Mouse (Mus musculus) forebrain, embryonic 14.5 days (tissue): ENCODE measurements around the gene Cep19. TPM values are rescaled to one million over a fixed set of nuclear protein-coding genes. Genes with fewer than 3 reads are reported as not detected.
"Not testable (repeated sequence)": the region's sequence is repeated elsewhere in the genome, so short reads cannot be mapped to it uniquely, and the experiment has no call there.

Experiments used
- ATAC-seq: fragments of 200-750 bp; cut with Nextera tagmentation; 2 replicates; pipeline ENCODE4 v1.8.0; 2017; ENCODE audit warnings: mild to moderate bottlenecking, moderate library complexity
- DNase-seq: peaks from one replicate; pipeline ENCODE4 v3.0.0-alpha.2; 2015; ENCODE audit warnings: low spot score
- H3K27ac ChIP-seq: fragments of 300-500 bp; sonication (generic); 2 replicates; pipeline ENCODE4 v1.5.1; 2014; ENCODE audit warnings: low read depth, mild to moderate bottlenecking, control low read depth, low read length, moderate library complexity
- H3K27me3 ChIP-seq: fragments of 300-500 bp; sonication (generic); replicated peaks from 2 replicates; pipeline ENCODE4 v1.6.1; 2014; ENCODE audit warnings: low read length, control low read depth, mixed read lengths; ENCODE audit not compliant: control insufficient read depth, insufficient read depth
- H3K36me3 ChIP-seq: fragments of 300-500 bp; sonication (generic); 2 replicates; pipeline ENCODE4 v1.6.1; 2014; ENCODE audit warnings: low read length, control low read depth; ENCODE audit not compliant: control insufficient read depth, insufficient read depth
- H3K4me1 ChIP-seq: fragments of 300-500 bp; sonication (generic); 2 replicates; pipeline ENCODE4 v1.6.1; 2014; ENCODE audit warnings: antibody characterized with exemption, low read length, control low read depth; ENCODE audit not compliant: control insufficient read depth, insufficient read depth
- H3K4me2 ChIP-seq: fragments of 300-500 bp; sonication (generic); 2 replicates; pipeline ENCODE4 v1.6.1; 2014; ENCODE audit warnings: mild to moderate bottlenecking, control low read depth, low read length
- H3K4me3 ChIP-seq: fragments of 300-500 bp; sonication (generic); 2 replicates; pipeline ENCODE4 v1.5.1; 2014; ENCODE audit warnings: low read depth, low read length, control low read depth
- H3K9ac ChIP-seq: fragments of 300-500 bp; sonication (generic); 2 replicates; pipeline ENCODE4 v1.6.1; 2014; ENCODE audit warnings: mild to moderate bottlenecking, low read length, control low read depth, moderate library complexity
- H3K9me3 ChIP-seq: fragments of 300-500 bp; sonication (generic); replicated peaks from 2 replicates; pipeline ENCODE4 v1.6.1; 2016; ENCODE audit warnings: low read length, control low read depth, mixed read lengths; ENCODE audit not compliant: control insufficient read depth
- WGBS: fragments of 180-500 bp; shearing (Covaris S2); extraction: QIAGEN DNeasy Blood & Tissue Kit; methylation state at CpG from one replicate; pipeline ENCODE4 v1.1.7; 2014; 5-methylcytosine and 5-hydroxymethylcytosine counted together
- polyA plus RNA-seq: library from polyadenylated mRNA; unstranded; fragments of >200 nt; fragmentation: Nextera tagmentation; extraction: Ambion mirVana; gene quantifications from 2 replicates; pipeline ENCODE4 v1.2.1, GENCODE M21; 2014

Gene Cep19
- polyA plus RNA-seq, 1 experiment from 2014 or later = 49.8 TPM

- peaks cover 14% of the 10 kb centered on the region; the same call in 1 of the 2 replicates for H3K4me1 ChIP-seq
- H3K27me3 ChIP-seq = no peaks in the 10 kb centered on the region
- H3K9me3 ChIP-seq = no peaks in the 10 kb centered on the region
- DNase-seq = no peak
- no peak overlapping the region for H3K9ac ChIP-seq
- H3K36me3 ChIP-seq = no peaks in the 10 kb centered on the region
- ATAC-seq = no peak
- WGBS = 52% methylated on average over 1 of the region's 1 CpGs
- H3K27ac ChIP-seq = no peak overlapping the region
- no peak overlapping the region for H3K4me3 ChIP-seq
- no peak overlapping the region for H3K4me2 ChIP-seq
Measured at GRCm38 (mm10) chr16:32075762-32076161, 23.8 kb upstream of the Cep19 start.

- no peak for DNase-seq
- no peak overlapping the region for H3K4me2 ChIP-seq
Measured at GRCm38 (mm10) chr16:32076406-32076805, 23.2 kb upstream of the Cep19 start.

GRCm38 (mm10) chr16:32077648-32078407 lies 21.8 kb upstream of the Cep19 start:
- DNase-seq = no peak
- peak overlapping the region; percentile 95 for H3K9ac ChIP-seq
- no peak for ATAC-seq
- peaks cover 14% of the 10 kb centered on the region; the same call in 1 of the 2 replicates for H3K4me1 ChIP-seq
- no peak overlapping the region for H3K27ac ChIP-seq
- peak overlapping the region; percentile 96 for H3K4me3 ChIP-seq
- H3K9me3 ChIP-seq = no peaks in the 10 kb centered on the region
- H3K36me3 ChIP-seq = peaks cover 7% of the 10 kb centered on the region; the same call in 1 of the 2 replicates
- H3K27me3 ChIP-seq = no peaks in the 10 kb centered on the region
- WGBS = 6% methylated on average over 13 of the region's 13 CpGs
- H3K4me2 ChIP-seq = peak overlapping the region; percentile 77

More at GRCm38 (mm10) chr16:32076406-32076805, 23.2 kb upstream of the Cep19 start:
- Histone ChIP-seq H3K4me3 (no peak overlapping the region), H3K27me3 (no peaks in the 10 kb centered on the region), H3K27ac (no peak overlapping the region), H3K9me3 (no peaks in the 10 kb centered on the region), H3K4me1 (peaks cover 14% of the 10 kb centered on the region; the same call in 1 of the 2 replicates), H3K9ac (no peak overlapping the region), H3K36me3 (no peaks in the 10 kb centered on the region)
- WGBS = 62% methylated on average over 3 of the region's 3 CpGs
- no peak for ATAC-seq

- peaks cover 9% of the 10 kb centered on the region for H3K36me3 ChIP-seq
- ATAC-seq (no peak), DNase-seq (peak; percentile 46)
- H3K4me1 ChIP-seq = peaks cover 14% of the 10 kb centered on the region; the same call in 1 of the 2 replicates
- WGBS = 0% methylated on average over 30 of the region's 30 CpGs
- no peaks in the 10 kb centered on the region for H3K9me3 ChIP-seq
- H3K4me2 ChIP-seq = peak overlapping the region; percentile 77
- no peaks in the 10 kb centered on the region for H3K27me3 ChIP-seq
- peak overlapping the region; percentile 96 for H3K4me3 ChIP-seq
- H3K9ac ChIP-seq = peak overlapping the region; percentile 95
- peak overlapping the region; percentile 94 for H3K27ac ChIP-seq
Measured at GRCm38 (mm10) chr16:32078408-32078990, 21.1 kb upstream of the Cep19 start.

GRCm38 (mm10) chr16:32078991-32079511 lies 20.5 kb upstream of the Cep19 start, which contains the start of gene Pak2:
Gene Pak2, minus strand, starts transcription at chr16:32079342.
- ATAC-seq (peak; percentile 98), DNase-seq (peak; percentile 92)
- Histone ChIP-seq H3K27me3 (no peaks in the 10 kb centered on the region), H3K9ac (peak within 1 kb of the TSS; percentile 95), H3K4me2 (peak within 1 kb of the TSS; percentile 77), H3K9me3 (no peaks in the 10 kb centered on the region), H3K4me3 (peak within 1 kb of the TSS; percentile 96), H3K36me3 (peaks cover 12% of the 10 kb centered on the region), H3K27ac (peak within 1 kb of the TSS; percentile 94), H3K4me1 (peaks cover 14% of the 10 kb centered on the region; the same call in 1 of the 2 replicates)
- WGBS = 2% methylated on average over 48 of the region's 60 CpGs

- H3K9ac ChIP-seq = no peak overlapping the region
- H3K27ac ChIP-seq = no peak overlapping the region
- no peaks in the 10 kb centered on the region for H3K4me1 ChIP-seq
- H3K4me3 ChIP-seq = no peak overlapping the region
- no peaks in the 10 kb centered on the region for H3K27me3 ChIP-seq
- ATAC-seq (no peak), DNase-seq (no peak)
- no peak overlapping the region for H3K4me2 ChIP-seq
- 90% methylated on average over 17 of the region's 17 CpGs for WGBS
- peaks cover 90% of the 10 kb centered on the region for H3K36me3 ChIP-seq
- H3K9me3 ChIP-seq = no peaks in the 10 kb centered on the region
Measured at GRCm38 (mm10) chr16:32087629-32088443, 11.8 kb upstream of the Cep19 start.

GRCm38 (mm10) chr16:32091466-32091865 lies 8.1 kb upstream of the Cep19 start:
- H3K36me3 ChIP-seq = peaks cover 74% of the 10 kb centered on the region
- no peak for ATAC-seq

GRCm38 (mm10) chr16:32097757-32098156 lies 1.8 kb upstream of the Cep19 start:
- peaks cover 14% of the 10 kb centered on the region for H3K36me3 ChIP-seq
- not testable (repeated sequence) for DNase-seq, H3K4me3 ChIP-seq, H3K4me1 ChIP-seq, H3K9ac ChIP-seq, H3K27ac ChIP-seq, ATAC-seq, H3K9me3 ChIP-seq, H3K27me3 ChIP-seq, H3K4me2 ChIP-seq
- WGBS = 89% methylated on average over 2 of the region's 2 CpGs

More at GRCm38 (mm10) chr16:32091466-32091865, 8.1 kb upstream of the Cep19 start:
- H3K27ac ChIP-seq = no peak overlapping the region
- no peak overlapping the region for H3K9ac ChIP-seq
- H3K4me1 ChIP-seq = no peaks in the 10 kb centered on the region
- H3K4me3 ChIP-seq = no peak overlapping the region
- no peak overlapping the region for H3K4me2 ChIP-seq
- H3K9me3 ChIP-seq = no peaks in the 10 kb centered on the region
- WGBS = 98% methylated on average over 7 of the region's 7 CpGs
- no peak for DNase-seq
- H3K27me3 ChIP-seq = no peaks in the 10 kb centered on the region
